Mouse (Mus musculus): ENCODE data around the gene Hapln4. TPM values are rescaled to one million over a fixed set of nuclear protein-coding genes. Genes with fewer than 3 reads are reported as not detected.

Gene Hapln4
- polyA plus RNA-seq, 1 experiment from 2014 or later: 0.05 TPM

DNA sequence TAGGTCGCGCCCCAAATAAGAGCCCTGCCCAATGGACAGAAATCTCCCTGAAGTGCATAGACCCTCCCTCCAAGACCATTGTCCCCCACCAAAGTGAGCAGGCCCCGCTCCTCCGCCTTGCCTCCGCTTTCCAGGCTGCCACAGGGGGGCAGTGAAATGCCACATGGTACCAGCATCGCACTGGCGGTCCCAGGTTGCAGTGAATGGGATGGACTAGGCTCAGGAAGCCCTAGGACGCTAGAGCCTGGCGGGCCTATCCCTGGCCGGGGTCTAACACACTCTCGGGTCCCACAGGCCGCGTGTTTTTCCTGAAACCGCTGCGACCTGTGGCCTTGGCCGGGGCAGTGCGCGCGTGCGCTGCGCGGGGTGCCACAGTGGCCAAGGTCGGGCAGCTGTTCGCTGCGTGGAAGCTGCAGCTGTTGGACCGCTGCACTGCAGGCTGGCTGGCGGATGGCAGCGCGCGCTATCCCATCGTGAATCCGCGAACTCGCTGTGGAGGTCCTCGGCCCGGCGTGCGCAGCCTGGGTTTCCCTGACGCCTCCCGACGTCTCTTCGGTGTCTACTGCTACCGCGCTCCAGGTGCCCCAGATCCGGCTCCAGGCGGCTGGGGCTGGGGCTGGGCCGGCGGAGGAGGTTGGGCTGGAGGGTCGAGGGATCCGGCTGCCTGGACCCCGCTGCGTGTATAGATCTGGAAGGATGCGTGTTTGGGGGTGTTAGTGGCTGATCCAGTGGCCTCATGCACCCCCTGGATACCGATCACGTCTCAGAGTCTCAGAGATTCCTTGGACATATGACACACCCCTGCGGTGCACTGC is 4.8 kb downstream of the Hapln4 start:
- DNase-seq (ENCODE audit: low spot score): peak; percentile 85
- no peaks in the 10 kb centered on the region for H3K9me3 ChIP-seq (ENCODE audit: control insufficient read depth, low read length)
- no peak overlapping the region for H3K27ac ChIP-seq (ENCODE audit: low read depth, low read length)
- H3K27me3 ChIP-seq (ENCODE audit: control insufficient read depth, insufficient read depth, low read length): peaks cover 69% of the 10 kb centered on the region
- no peaks in the 10 kb centered on the region for H3K36me3 ChIP-seq (ENCODE audit: control insufficient read depth, insufficient read depth, low read length)
- H3K4me2 ChIP-seq (ENCODE audit: low read depth, low read length, severe bottlenecking): peak overlapping the region; percentile 83
- H3K4me3 ChIP-seq (ENCODE audit: low read depth, low read length): peak overlapping the region; percentile 36
- H3K9ac ChIP-seq (ENCODE audit: low read length): peak overlapping the region; percentile 40
- peaks cover 17% of the 10 kb centered on the region; the same call in 1 of the 2 replicates for H3K4me1 ChIP-seq (replicated peaks; ENCODE audit: control insufficient read depth, insufficient read depth, low read length)
- ATAC-seq (replicated peaks; ENCODE audit: low FRiP score): peak; percentile 76
- WGBS: 4% methylated on average over 56 of the region's 56 CpGs

DNA sequence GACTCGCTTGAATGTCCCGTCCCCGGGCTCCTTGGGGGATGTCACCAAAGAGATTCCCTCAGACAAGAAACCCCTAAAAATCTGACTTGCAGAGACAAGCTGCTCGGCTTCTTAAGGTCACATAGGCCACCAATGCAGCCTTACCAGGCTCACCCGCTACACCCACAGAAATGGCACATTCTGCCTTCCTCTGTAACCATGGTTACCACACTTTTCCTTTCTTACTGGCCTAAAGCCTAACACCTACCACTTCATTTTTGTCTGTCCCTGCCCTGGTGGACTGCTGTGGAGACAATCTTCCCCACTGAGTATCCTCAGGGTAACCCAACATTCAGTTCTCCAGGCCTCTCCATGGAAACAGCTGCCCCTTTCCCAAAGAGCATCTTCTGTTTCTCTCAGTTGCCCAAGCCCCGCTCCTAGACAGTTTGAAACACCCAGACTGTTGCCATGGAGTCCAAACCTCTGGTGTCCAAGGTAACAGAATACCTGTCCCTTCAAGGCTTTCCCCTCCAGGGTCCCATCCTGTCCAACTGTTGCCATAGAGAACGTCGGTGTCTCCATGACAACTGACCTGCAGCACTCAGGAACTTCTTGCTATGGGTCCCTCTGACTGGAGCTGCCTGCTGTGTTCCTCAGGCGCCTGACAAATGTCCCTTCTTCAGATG is 6.2 kb downstream of the Hapln4 start:
- Histone ChIP-seq H3K36me3 (ENCODE audit: control insufficient read depth, insufficient read depth, low read length) (no peaks in the 10 kb centered on the region), H3K9me3 (ENCODE audit: control insufficient read depth, low read length) (no peaks in the 10 kb centered on the region), H3K4me3 (ENCODE audit: low read depth, low read length) (no peak overlapping the region), H3K4me2 (ENCODE audit: low read depth, low read length, severe bottlenecking) (no peak overlapping the region), H3K9ac (ENCODE audit: low read length) (no peak overlapping the region), H3K27ac (ENCODE audit: low read depth, low read length) (no peak overlapping the region), H3K4me1 (replicated peaks; ENCODE audit: control insufficient read depth, insufficient read depth, low read length) (peaks cover 8% of the 10 kb centered on the region; the same call in 1 of the 2 replicates), H3K27me3 (ENCODE audit: control insufficient read depth, insufficient read depth, low read length) (peaks cover 55% of the 10 kb centered on the region)
- DNase-seq (ENCODE audit: low spot score): no peak
- 55% methylated on average over 9 of the region's 9 CpGs for whole genome bisulfite sequencing
- no peak for ATAC-seq (replicated peaks; ENCODE audit: low FRiP score)

DNA sequence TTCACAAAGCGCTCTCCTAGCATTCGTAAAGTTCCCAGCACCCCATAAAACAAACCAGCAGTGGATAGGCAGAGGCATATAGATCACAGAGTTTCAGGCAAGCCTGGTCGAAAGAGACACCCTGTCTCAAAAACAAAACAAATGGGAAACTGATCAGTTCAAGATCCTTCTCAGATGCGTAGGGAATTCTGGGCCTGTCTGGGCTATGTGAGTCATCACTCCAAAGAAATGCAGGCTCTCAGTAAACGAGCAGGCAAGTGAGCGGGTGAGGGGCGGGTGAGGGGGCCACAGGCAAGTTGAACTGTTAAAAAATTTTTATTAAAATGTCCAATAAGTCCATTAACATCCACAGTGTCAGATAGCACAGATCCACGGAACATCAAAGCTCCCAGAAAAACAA is 9.5 kb downstream of the Hapln4 start:
- Histone ChIP-seq H3K4me1 (replicated peaks; ENCODE audit: control insufficient read depth, insufficient read depth, low read length) (peaks cover 6% of the 10 kb centered on the region; the same call in 1 of the 2 replicates), H3K9me3 (ENCODE audit: control insufficient read depth, low read length) (no peaks in the 10 kb centered on the region; the same call in 1 of the 2 replicates), H3K4me3 (ENCODE audit: low read depth, low read length) (no peak overlapping the region), H3K4me2 (ENCODE audit: low read depth, low read length, severe bottlenecking) (no peak overlapping the region), H3K36me3 (ENCODE audit: control insufficient read depth, insufficient read depth, low read length) (peaks cover 1% of the 10 kb centered on the region), H3K27me3 (ENCODE audit: control insufficient read depth, insufficient read depth, low read length) (peaks cover 22% of the 10 kb centered on the region), H3K27ac (ENCODE audit: low read depth, low read length) (no peak overlapping the region), H3K9ac (ENCODE audit: low read length) (no peak overlapping the region)
- DNase-seq (ENCODE audit: low spot score) (no peak), ATAC-seq (replicated peaks; ENCODE audit: low FRiP score) (no peak)
- 64% methylated on average over 8 of the region's 8 CpGs for WGBS

DNA sequence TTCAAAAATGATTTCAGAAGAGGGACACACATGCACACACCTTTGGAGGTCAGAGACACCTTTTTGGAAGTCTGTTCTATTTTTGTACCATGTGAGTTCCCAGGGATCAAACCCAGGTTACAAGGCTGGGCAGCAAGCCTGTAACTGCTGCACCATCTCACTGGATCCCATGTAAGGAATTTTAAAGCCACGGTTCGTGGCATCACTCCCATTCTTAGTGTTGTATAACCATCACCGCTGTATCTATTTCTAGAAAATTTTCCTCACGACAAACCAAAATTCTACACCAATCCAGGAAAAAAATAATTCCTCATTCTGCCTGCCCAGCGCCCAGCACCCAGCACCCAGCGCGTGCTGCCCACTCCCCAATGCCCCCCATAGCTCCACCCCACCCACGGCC is 16.0 kb downstream of the Hapln4 start:
- Histone ChIP-seq H3K9me3 (ENCODE audit: control insufficient read depth, low read length) (peaks cover 3% of the 10 kb centered on the region; the same call in 1 of the 2 replicates), H3K36me3 (ENCODE audit: control insufficient read depth, insufficient read depth, low read length) (peaks cover 7% of the 10 kb centered on the region), H3K9ac (ENCODE audit: low read length) (no peak overlapping the region), H3K27me3 (ENCODE audit: control insufficient read depth, insufficient read depth, low read length) (no peaks in the 10 kb centered on the region), H3K4me2 (ENCODE audit: low read depth, low read length, severe bottlenecking) (no peak overlapping the region), H3K4me1 (replicated peaks; ENCODE audit: control insufficient read depth, insufficient read depth, low read length) (no peaks in the 10 kb centered on the region), H3K4me3 (ENCODE audit: low read depth, low read length) (no peak overlapping the region), H3K27ac (ENCODE audit: low read depth, low read length) (no peak overlapping the region)
- ATAC-seq (replicated peaks; ENCODE audit: low FRiP score) (no peak), DNase-seq (ENCODE audit: low spot score) (no peak)
- 79% methylated on average over 8 of the region's 8 CpGs for WGBS

DNA sequence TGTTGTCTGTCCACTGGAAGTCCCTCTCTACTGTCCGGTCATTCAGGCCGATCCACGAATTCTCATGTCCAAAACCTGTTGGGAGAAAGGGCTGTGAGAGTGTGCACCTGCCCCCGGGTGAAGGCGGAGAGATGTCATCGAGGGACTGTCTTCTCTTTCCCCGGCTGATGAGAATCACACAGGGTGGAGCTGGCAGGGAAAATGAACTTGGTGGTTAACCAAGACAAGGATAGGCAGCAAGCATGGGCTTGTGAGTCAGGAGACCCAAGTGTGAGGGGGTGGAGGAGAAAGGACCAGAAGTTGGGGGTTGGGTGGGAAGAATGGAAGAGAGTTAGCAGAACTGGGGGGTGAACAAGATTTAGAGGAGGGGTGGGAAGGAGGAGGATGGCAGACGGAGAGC is 17.0 kb downstream of the Hapln4 start:
- no peak overlapping the region for H3K4me2 ChIP-seq (ENCODE audit: low read depth, low read length, severe bottlenecking)
- H3K4me3 ChIP-seq (ENCODE audit: low read depth, low read length): no peak overlapping the region
- DNase-seq (ENCODE audit: low spot score): no peak
- H3K27ac ChIP-seq (ENCODE audit: low read depth, low read length): no peak overlapping the region
- H3K36me3 ChIP-seq (ENCODE audit: control insufficient read depth, insufficient read depth, low read length): peaks cover 7% of the 10 kb centered on the region
- ATAC-seq (replicated peaks; ENCODE audit: low FRiP score): no peak
- WGBS: 88% methylated on average over 8 of the region's 8 CpGs
- no peak overlapping the region for H3K9ac ChIP-seq (ENCODE audit: low read length)
- no peaks in the 10 kb centered on the region for H3K27me3 ChIP-seq (ENCODE audit: control insufficient read depth, insufficient read depth, low read length)
- no peaks in the 10 kb centered on the region for H3K4me1 ChIP-seq (replicated peaks; ENCODE audit: control insufficient read depth, insufficient read depth, low read length)
- H3K9me3 ChIP-seq (ENCODE audit: control insufficient read depth, low read length): peaks cover 3% of the 10 kb centered on the region; the same call in 1 of the 2 replicates

DNA sequence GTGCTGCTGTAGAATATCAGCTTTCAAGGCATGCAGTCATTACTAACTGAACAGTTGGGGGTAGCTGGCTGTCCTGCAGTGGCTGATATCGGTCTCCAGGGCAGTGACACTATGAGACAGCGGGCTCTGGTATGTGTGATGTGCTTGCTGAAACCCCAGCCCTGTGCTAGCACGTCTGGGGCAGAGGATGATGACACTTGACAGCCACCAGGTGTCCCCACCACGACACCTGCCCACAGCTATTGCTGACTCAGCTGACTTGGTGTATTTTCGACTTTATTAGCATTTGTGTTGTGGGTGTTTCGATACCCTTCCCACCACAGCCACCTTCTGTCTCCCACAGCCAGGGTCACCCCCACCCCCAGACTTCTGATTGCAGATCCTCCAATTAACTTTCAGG is 21.2 kb downstream of the Hapln4 start:
- no peaks in the 10 kb centered on the region for H3K27me3 ChIP-seq (ENCODE audit: control insufficient read depth, insufficient read depth, low read length)
- DNase-seq (ENCODE audit: low spot score) (no peak), ATAC-seq (replicated peaks; ENCODE audit: low FRiP score) (peak; percentile 47; the same call in 1 of the 2 replicates)
- no peaks in the 10 kb centered on the region for H3K4me1 ChIP-seq (replicated peaks; ENCODE audit: control insufficient read depth, insufficient read depth, low read length)
- no peaks in the 10 kb centered on the region for H3K9me3 ChIP-seq (ENCODE audit: control insufficient read depth, low read length)
- H3K36me3 ChIP-seq (ENCODE audit: control insufficient read depth, insufficient read depth, low read length): no peaks in the 10 kb centered on the region
- no peak overlapping the region for H3K27ac ChIP-seq (ENCODE audit: low read depth, low read length)
- no peak overlapping the region for H3K9ac ChIP-seq (ENCODE audit: low read length)
- H3K4me3 ChIP-seq (ENCODE audit: low read depth, low read length): no peak overlapping the region
- 27% methylated on average over 6 of the region's 6 CpGs for WGBS
- H3K4me2 ChIP-seq (ENCODE audit: low read depth, low read length, severe bottlenecking): no peak overlapping the region

DNA sequence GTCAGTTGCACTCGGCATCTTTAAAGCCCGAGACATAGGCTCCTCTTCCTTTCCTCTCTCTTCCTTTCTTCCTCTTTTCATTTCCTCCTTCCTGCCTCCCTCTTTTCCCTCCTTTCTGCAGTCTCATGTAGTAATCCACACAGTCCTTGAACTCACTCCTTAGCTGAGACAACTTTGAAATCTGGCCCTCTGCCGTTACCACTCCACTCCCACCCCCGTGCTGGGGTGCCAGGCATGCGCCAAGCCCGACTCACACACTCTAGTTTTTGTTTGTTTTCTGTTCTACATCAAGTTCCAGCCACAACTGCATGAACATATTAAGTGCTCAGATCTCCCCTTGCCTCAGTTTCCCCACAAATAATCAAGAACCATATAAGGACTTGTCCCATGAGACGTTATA is 21.7 kb downstream of the Hapln4 start:
- WGBS: 84% methylated on average over 7 of the region's 7 CpGs
- Histone ChIP-seq H3K27me3 (ENCODE audit: control insufficient read depth, insufficient read depth, low read length) (no peaks in the 10 kb centered on the region), H3K9me3 (ENCODE audit: control insufficient read depth, low read length) (no peaks in the 10 kb centered on the region), H3K36me3 (ENCODE audit: control insufficient read depth, insufficient read depth, low read length) (no peaks in the 10 kb centered on the region; the same call in 1 of the 2 replicates), H3K4me1 (replicated peaks; ENCODE audit: control insufficient read depth, insufficient read depth, low read length) (no peaks in the 10 kb centered on the region), H3K4me3 (ENCODE audit: low read depth, low read length) (no peak overlapping the region), H3K4me2 (ENCODE audit: low read depth, low read length, severe bottlenecking) (no peak overlapping the region), H3K27ac (ENCODE audit: low read depth, low read length) (no peak overlapping the region), H3K9ac (ENCODE audit: low read length) (no peak overlapping the region)
- no peak for DNase-seq (ENCODE audit: low spot score)
- no peak for ATAC-seq (replicated peaks; ENCODE audit: low FRiP score)

DNA sequence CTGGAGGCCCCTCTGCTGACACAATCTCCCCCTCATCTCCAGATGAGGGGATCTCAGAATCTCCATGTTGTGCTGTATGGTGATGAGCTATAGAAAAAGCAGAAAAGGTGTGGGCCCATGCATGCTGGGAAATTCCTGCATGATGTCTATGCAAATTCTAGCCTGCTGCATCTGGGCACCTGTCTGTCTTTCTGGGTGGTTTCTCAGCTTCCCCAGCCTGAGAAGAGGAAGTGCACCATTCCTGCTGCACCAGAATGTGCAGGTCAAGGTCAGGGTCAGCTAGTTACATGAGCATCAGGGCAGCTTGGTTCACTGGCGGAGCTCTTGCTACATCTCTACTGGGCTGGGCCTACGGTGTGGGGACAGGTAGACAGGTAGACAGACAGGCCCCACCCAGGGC is 27.2 kb downstream of the Hapln4 start:
- Histone ChIP-seq H3K27me3 (ENCODE audit: control insufficient read depth, insufficient read depth, low read length) (peaks cover 38% of the 10 kb centered on the region), H3K9ac (ENCODE audit: low read length) (no peak overlapping the region), H3K36me3 (ENCODE audit: control insufficient read depth, insufficient read depth, low read length) (no peaks in the 10 kb centered on the region; the same call in 1 of the 2 replicates), H3K4me3 (ENCODE audit: low read depth, low read length) (no peak overlapping the region), H3K4me1 (replicated peaks; ENCODE audit: control insufficient read depth, insufficient read depth, low read length) (peaks cover 6% of the 10 kb centered on the region), H3K9me3 (ENCODE audit: control insufficient read depth, low read length) (no peaks in the 10 kb centered on the region), H3K4me2 (ENCODE audit: low read depth, low read length, severe bottlenecking) (no peak overlapping the region), H3K27ac (ENCODE audit: low read depth, low read length) (no peak overlapping the region)
- 90% methylated on average over 2 of the region's 2 CpGs for WGBS
- no peak for DNase-seq (ENCODE audit: low spot score)
- ATAC-seq (replicated peaks; ENCODE audit: low FRiP score): no peak
